ENCODE assay signal across 27 mouse cellular contexts in the genomic region with DNA sequence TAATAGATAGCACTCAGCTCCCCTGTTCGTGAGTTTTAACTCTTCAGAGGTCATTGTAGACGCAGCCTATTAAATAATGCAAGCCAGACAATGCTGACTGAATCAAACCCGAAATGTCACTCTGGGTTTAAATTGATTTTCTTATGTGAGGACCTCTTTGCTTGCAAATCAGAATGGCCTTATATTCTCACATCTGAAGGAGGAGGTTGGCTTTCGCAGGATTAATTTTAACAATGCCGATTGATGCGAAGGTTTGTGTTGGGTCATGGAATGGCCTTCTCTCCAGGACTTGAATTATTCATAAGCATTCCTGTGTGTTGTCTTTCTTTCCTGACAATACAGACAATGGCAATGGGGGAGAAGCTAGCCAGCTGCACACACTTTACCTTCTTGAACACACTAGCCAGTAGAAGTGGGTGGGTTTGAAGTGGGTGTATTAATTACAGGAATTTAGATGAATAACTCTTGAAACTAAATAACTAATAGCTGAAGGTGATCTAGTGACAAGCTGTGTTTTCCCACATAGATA.
DNase-seq lines count a peak whose midpoint lies in the region; ATAC-seq and TF ChIP-seq lines count a peak whose summit lies in the region.
"Had no signal": no experiment of that assay in that cellular context is flagged by ENCODE, and none has a peak within 500 bp of the region (broad histone marks: within the 10 kb centered on the region; RNA-seq: fewer than 3 reads in every experiment).

No protein-coding gene starts in this region.

- peak overlapping the region; percentile 27; the same call in 1 of the 2 replicates for H3K27ac ChIP-seq in forebrain, embryonic 13.5 days
- H3K27ac ChIP-seq in forebrain, embryonic 16.5 days (ENCODE audit: low read length) = no peak overlapping the region
- peak overlapping the region; percentile 82 for H3K27ac ChIP-seq in midbrain, embryonic 10.5 days (replicated peaks)
- no peak overlapping the region for H3K27ac ChIP-seq in midbrain, postnatal 0 days (ENCODE audit: low read depth, low read length)
- 0 out of 2 replicates have a peak overlapping the region, but pooled peaks have one; percentile 20 for H3K27ac ChIP-seq in hindbrain, embryonic 14.5 days
- H3K27ac ChIP-seq in midbrain, embryonic 14.5 days (replicated peaks; ENCODE audit: low read depth, low read length) = peak overlapping the region; percentile 75
- H3K27ac ChIP-seq: embryonic facial prominence, embryonic 13.5 days; gastrocnemius, adult 2 months; heart, adult 2 months; heart, embryonic 13.5 days; kidney, embryonic 15.5 days; liver, embryonic 14.5 days; macrophage; neural tube, embryonic 13.5 days; stomach, embryonic 15.5 days had no signal

- H3K9ac ChIP-seq in forebrain, embryonic 13.5 days = no peak overlapping the region
- H3K9ac ChIP-seq in forebrain, embryonic 16.5 days (replicated peaks; ENCODE audit: low read depth, low read length) = no peak overlapping the region
- H3K9ac ChIP-seq in midbrain, postnatal 0 days (replicated peaks; ENCODE audit: low read length, poor library complexity, severe bottlenecking) = no peak overlapping the region
- H3K9ac ChIP-seq in hindbrain, embryonic 14.5 days = no peak overlapping the region
- H3K9ac ChIP-seq in midbrain, embryonic 14.5 days (replicated peaks; ENCODE audit: low read length) = no peak overlapping the region
- H3K9ac ChIP-seq: embryonic facial prominence, embryonic 13.5 days; heart, embryonic 13.5 days; kidney, embryonic 15.5 days; liver, embryonic 14.5 days; neural tube, embryonic 13.5 days; stomach, embryonic 15.5 days had no signal

- no peaks in the 10 kb centered on the region for H3K9me3 ChIP-seq in forebrain, embryonic 13.5 days (replicated peaks)
- H3K9me3 ChIP-seq in forebrain, embryonic 16.5 days (ENCODE audit: control insufficient read depth, low read length) = no peaks in the 10 kb centered on the region
- H3K9me3 ChIP-seq in midbrain, embryonic 10.5 days (replicated peaks) = no peaks in the 10 kb centered on the region; the same call in 1 of the 2 replicates
- H3K9me3 ChIP-seq in midbrain, postnatal 0 days (ENCODE audit: low read length) = no peaks in the 10 kb centered on the region
- no peaks in the 10 kb centered on the region for H3K9me3 ChIP-seq in hindbrain, embryonic 14.5 days (ENCODE audit: control insufficient read depth, low read length)
- 0 out of 2 replicates have a peak, but pooled peaks cover 2% of the 10 kb centered on the region for H3K9me3 ChIP-seq in midbrain, embryonic 14.5 days (ENCODE audit: control insufficient read depth, low read length)
- H3K9me3 ChIP-seq: kidney, embryonic 15.5 days; neural tube, embryonic 13.5 days; stomach, embryonic 15.5 days had no signal

- peaks cover 30% of the 10 kb centered on the region for H3K4me1 ChIP-seq in forebrain, embryonic 13.5 days
- H3K4me1 ChIP-seq in forebrain, embryonic 16.5 days (replicated peaks; ENCODE audit: control insufficient read depth, insufficient read depth, low read length) = peaks cover 15% of the 10 kb centered on the region
- H3K4me1 ChIP-seq in midbrain, embryonic 10.5 days = peaks cover 38% of the 10 kb centered on the region
- H3K4me1 ChIP-seq in midbrain, postnatal 0 days (ENCODE audit: insufficient read depth, low read length) = peaks cover 8% of the 10 kb centered on the region; the same call in 1 of the 2 replicates
- peaks cover 24% of the 10 kb centered on the region for H3K4me1 ChIP-seq in hindbrain, embryonic 14.5 days (replicated peaks; ENCODE audit: control insufficient read depth, insufficient read depth, low read length)
- peaks cover 26% of the 10 kb centered on the region for H3K4me1 ChIP-seq in midbrain, embryonic 14.5 days (ENCODE audit: control insufficient read depth, insufficient read depth, low read length)
- H3K4me1 ChIP-seq: embryonic facial prominence, embryonic 13.5 days; heart, embryonic 13.5 days; kidney, embryonic 15.5 days; stomach, embryonic 15.5 days had no signal

- no peak for ATAC-seq in forebrain, embryonic 13.5 days
- no peak for ATAC-seq in forebrain, embryonic 16.5 days
- ATAC-seq in midbrain, postnatal 0 days (ENCODE audit: low FRiP score) = no peak
- ATAC-seq in hindbrain, embryonic 14.5 days (ENCODE audit: low FRiP score) = no peak
- no peak; the same call in 1 of the 2 replicates for ATAC-seq in midbrain, embryonic 14.5 days (ENCODE audit: low FRiP score, low TSS enrichment)
- ATAC-seq: activated CD4-positive, CD25-positive, alpha-beta regulatory T cell, adult 4 months; forebrain, embryonic 14.5 days had no signal

- no peak overlapping the region for H3K4me3 ChIP-seq in forebrain, embryonic 13.5 days
- no peak overlapping the region for H3K4me3 ChIP-seq in forebrain, embryonic 16.5 days (replicated peaks; ENCODE audit: low read length)
- H3K4me3 ChIP-seq in midbrain, embryonic 10.5 days = no peak overlapping the region; the same call in 1 of the 2 replicates
- H3K4me3 ChIP-seq in midbrain, postnatal 0 days (ENCODE audit: low read depth, low read length) = no peak overlapping the region
- H3K4me3 ChIP-seq in hindbrain, embryonic 14.5 days (replicated peaks; ENCODE audit: low read length) = no peak overlapping the region
- no peak overlapping the region for H3K4me3 ChIP-seq in midbrain, embryonic 14.5 days (replicated peaks; ENCODE audit: low read depth, low read length)
- H3K4me3 ChIP-seq: embryonic facial prominence, embryonic 13.5 days; gastrocnemius, adult 2 months; heart, adult 2 months; heart, embryonic 13.5 days; kidney, embryonic 15.5 days; neural tube, embryonic 13.5 days; stomach, embryonic 15.5 days had no signal

- TF ChIP-seq CTCF in midbrain, postnatal 0 days (IDR thresholded peaks at IDR 0.05) = no peak

- peak; percentile 28 for DNase-seq in midbrain, embryonic 10.5 days (ENCODE audit: low spot score)
- DNase-seq in midbrain, postnatal 0 days (ENCODE audit: low spot score) = no peak
- DNase-seq in hindbrain, embryonic 14.5 days (ENCODE audit: low spot score) = no peak
- DNase-seq in midbrain, embryonic 14.5 days = peak; percentile 52
- no peak for DNase-seq in ovary, postnatal 14 days (ENCODE audit: low spot score)
- DNase-seq: cerebellum, adult 2 months; cerebellum, postnatal 25 days; gastrocnemius, adult 2 months; gastrocnemius, postnatal 36 days; heart, adult 2 months; heart, postnatal 10 days; kidney, adult 18-20 months; kidney, postnatal 25 days; liver; right cerebral cortex, postnatal 25 days; thymus, postnatal 14 days had no signal

- H3K4me2 ChIP-seq in forebrain, embryonic 13.5 days = no peak overlapping the region
- no peak overlapping the region for H3K4me2 ChIP-seq in forebrain, embryonic 16.5 days (ENCODE audit: low read length)
- no peak overlapping the region for H3K4me2 ChIP-seq in midbrain, postnatal 0 days (ENCODE audit: low read depth, low read length, poor library complexity, severe bottlenecking)
- H3K4me2 ChIP-seq in hindbrain, embryonic 14.5 days (replicated peaks) = no peak overlapping the region
- H3K4me2 ChIP-seq in midbrain, embryonic 14.5 days (ENCODE audit: low read length) = no peak overlapping the region
- H3K4me2 ChIP-seq: embryonic facial prominence, embryonic 13.5 days; heart, embryonic 13.5 days; kidney, embryonic 15.5 days; neural tube, embryonic 13.5 days; stomach, embryonic 15.5 days had no signal

- H3K36me3 ChIP-seq in forebrain, embryonic 13.5 days (ENCODE audit: poor library complexity, severe bottlenecking) = no peaks in the 10 kb centered on the region
- H3K36me3 ChIP-seq in forebrain, embryonic 16.5 days (ENCODE audit: control insufficient read depth, insufficient read depth) = no peaks in the 10 kb centered on the region
- no peaks in the 10 kb centered on the region for H3K36me3 ChIP-seq in midbrain, embryonic 10.5 days
- H3K36me3 ChIP-seq in midbrain, postnatal 0 days (ENCODE audit: insufficient read depth, low read length) = no peaks in the 10 kb centered on the region
- H3K36me3 ChIP-seq in hindbrain, embryonic 14.5 days (replicated peaks; ENCODE audit: control insufficient read depth, insufficient read depth) = no peaks in the 10 kb centered on the region
- no peaks in the 10 kb centered on the region for H3K36me3 ChIP-seq in midbrain, embryonic 14.5 days (ENCODE audit: control insufficient read depth, insufficient read depth, low read length)
- H3K36me3 ChIP-seq: embryonic facial prominence, embryonic 13.5 days; heart, embryonic 13.5 days; kidney, embryonic 15.5 days; neural tube, embryonic 13.5 days; stomach, embryonic 15.5 days had no signal

- no peaks in the 10 kb centered on the region for H3K27me3 ChIP-seq in forebrain, embryonic 13.5 days
- no peaks in the 10 kb centered on the region for H3K27me3 ChIP-seq in forebrain, embryonic 16.5 days (replicated peaks; ENCODE audit: control insufficient read depth, insufficient read depth, low read length)
- H3K27me3 ChIP-seq in midbrain, embryonic 10.5 days (ENCODE audit: low read depth, poor library complexity, severe bottlenecking) = no peaks in the 10 kb centered on the region
- no peaks in the 10 kb centered on the region for H3K27me3 ChIP-seq in midbrain, postnatal 0 days (ENCODE audit: insufficient read depth, low read length)
- no peaks in the 10 kb centered on the region for H3K27me3 ChIP-seq in hindbrain, embryonic 14.5 days (ENCODE audit: control insufficient read depth, insufficient read depth, low read length)
- no peaks in the 10 kb centered on the region for H3K27me3 ChIP-seq in midbrain, embryonic 14.5 days (ENCODE audit: control insufficient read depth, insufficient read depth, low read length)
- H3K27me3 ChIP-seq: embryonic facial prominence, embryonic 13.5 days; heart, embryonic 13.5 days; kidney, embryonic 15.5 days; neural tube, embryonic 13.5 days; stomach, embryonic 15.5 days had no signal

- WGBS in forebrain, embryonic 13.5 days = 34% methylated on average over 6 of the region's 6 CpGs
- 39% methylated on average over 6 of the region's 6 CpGs for WGBS in forebrain, embryonic 16.5 days
- WGBS in midbrain, embryonic 10.5 days = 37% methylated on average over 6 of the region's 6 CpGs
- WGBS in midbrain, postnatal 0 days = 28% methylated on average over 6 of the region's 6 CpGs
- 19% methylated on average over 6 of the region's 6 CpGs for WGBS in hindbrain, embryonic 14.5 days
- 8% methylated on average over 6 of the region's 6 CpGs for WGBS in midbrain, embryonic 14.5 days

Comparison
In these comparisons a context has a peak if more than half of its experiments do, and no peak if none do; other contexts are left out.
1. H3K27ac ChIP-seq: peak in forebrain, embryonic 13.5 days (single experiment), midbrain, embryonic 10.5 days (single experiment), hindbrain, embryonic 14.5 days (single experiment) and midbrain, embryonic 14.5 days (single experiment); none in forebrain, embryonic 16.5 days (single experiment) and midbrain, postnatal 0 days (single experiment).
2. DNase-seq: peak in midbrain, embryonic 10.5 days (single experiment) and midbrain, embryonic 14.5 days (single experiment); none in midbrain, postnatal 0 days (single experiment), hindbrain, embryonic 14.5 days (single experiment) and ovary, postnatal 14 days (single experiment).